In the genomic region with DNA sequence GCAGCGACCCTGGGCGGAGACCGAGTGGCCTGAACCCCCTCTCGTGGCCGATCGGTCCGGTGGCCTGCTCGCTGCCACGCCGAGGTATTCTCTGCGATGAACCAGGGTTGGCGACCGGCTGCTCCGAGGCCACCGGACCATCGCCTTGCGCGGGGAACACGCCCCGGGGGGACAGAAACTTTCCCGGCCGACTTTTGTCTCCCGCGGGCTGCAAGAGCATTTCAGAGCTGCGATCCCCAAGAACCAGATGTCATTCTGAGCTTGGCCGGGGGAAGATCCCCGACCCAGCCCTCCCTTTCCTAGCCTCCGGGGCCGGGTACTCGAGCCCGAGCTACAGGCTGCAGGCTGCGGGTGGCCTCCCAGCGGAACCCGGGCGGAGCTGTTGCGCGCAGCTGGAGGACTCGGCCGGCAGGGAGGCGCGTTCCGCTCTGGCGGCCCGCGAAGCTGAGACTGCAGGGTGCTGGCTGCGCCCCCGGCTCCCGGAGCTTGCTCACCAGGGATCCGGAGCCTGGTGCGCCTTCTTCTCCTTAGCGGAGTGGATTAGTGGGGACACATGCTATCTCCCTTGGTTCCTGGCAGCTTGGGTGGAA, we compare ENCODE assay signal across 8 mouse cellular contexts. TPM values are rescaled to one million over a fixed set of nuclear protein-coding genes. Genes with fewer than 3 reads are reported as not detected.
A peak's percentile ranks its signal among the peaks of the same experiment; 100 is the strongest.
DNase-seq lines count a peak whose midpoint lies in the region; ATAC-seq lines count a peak whose summit lies in the region.

No protein-coding gene starts in this region.

- no peak overlapping the region for H3K27ac ChIP-seq in neural tube, embryonic 11.5 days (ENCODE audit: low read depth, low read length)

- peak; percentile 35 for DNase-seq in cerebellum, adult 11 months
- no peak for DNase-seq in cerebellum, postnatal 25 days
- DNase-seq in embryo, embryonic 11 days: peak; percentile 78
- peak; percentile 9 for DNase-seq in heart, adult 8-10 months (ENCODE audit: low spot score)
- DNase-seq in kidney, adult 9 months: peak; percentile 40
- DNase-seq in liver: peak; percentile 36
- DNase-seq in neural tube, embryonic 11.5 days (ENCODE audit: low spot score): peak; percentile 72
- peak; percentile 10 to 23 for DNase-seq in urinary bladder, postnatal 36 days (ENCODE audit: low spot score in 2 of 2)

- 1% methylated on average over 51 of the region's 51 CpGs for WGBS in neural tube, embryonic 11.5 days

- peak; percentile 48 for ATAC-seq in neural tube, embryonic 11.5 days (ENCODE audit: insufficient read depth, low FRiP score, low TSS enrichment)

- H3K4me1 ChIP-seq in neural tube, embryonic 11.5 days (ENCODE audit: control insufficient read depth, insufficient read depth, low read length): peaks cover 6% of the 10 kb centered on the region; the same call in 1 of the 2 replicates

- H3K9me3 ChIP-seq in neural tube, embryonic 11.5 days (ENCODE audit: control insufficient read depth, low read length): no peaks in the 10 kb centered on the region

- H3K4me2 ChIP-seq in neural tube, embryonic 11.5 days (ENCODE audit: low read depth): peak overlapping the region; percentile 93

- peak overlapping the region; percentile 73 for H3K9ac ChIP-seq in neural tube, embryonic 11.5 days (ENCODE audit: low read length)

- peaks cover 5% of the 10 kb centered on the region; the same call in 1 of the 2 replicates for H3K27me3 ChIP-seq in neural tube, embryonic 11.5 days (ENCODE audit: control insufficient read depth, insufficient read depth, low read length)

- no peaks in the 10 kb centered on the region for H3K36me3 ChIP-seq in neural tube, embryonic 11.5 days (ENCODE audit: control insufficient read depth, insufficient read depth, low read length)

- H3K4me3 ChIP-seq in neural tube, embryonic 11.5 days (ENCODE audit: low read depth, low read length): peak overlapping the region; percentile 71

RNA-seq across cellular contexts. Expression of gene Cdh4, which starts 1.1 kb away (rescaled TPM):
- total RNA-seq in heart, adult 8-10 months (2022): 1 to 10 TPM; 5.2 to 7.5 (median 6.1) TPM
- polyA plus RNA-seq in neural tube, embryonic 11.5 days (2014; fragmentation: Nextera tagmentation; extraction: Ambion mirVana): 8.2 and 9.4 TPM in 2 replicates

Comparison
In these comparisons a context has a peak if more than half of its experiments do, and no peak if none do; other contexts are left out.
1. DNase-seq: peak in cerebellum, adult 11 months (single experiment), embryo, embryonic 11 days (single experiment), heart, adult 8-10 months (single experiment), kidney, adult 9 months (single experiment), liver (single experiment), neural tube, embryonic 11.5 days (single experiment) and urinary bladder, postnatal 36 days (2 of 2); none in cerebellum, postnatal 25 days (0 of 2).